Mouse (Mus musculus) megakaryocyte, embryonic 14.5 days (primary cell): ENCODE measurements around the gene Xirp1.

ENCODE experiments used
- FLI1 ChIP-seq: IDR thresholded peaks from 2 replicates; pipeline ENCODE4 v1.6.1; 2012; ENCODE audit warnings: low read length, inconsistent platforms, mixed read lengths
- GATA1 ChIP-seq: IDR thresholded peaks from 3 replicates; pipeline ENCODE4 v1.6.1; 2012; ENCODE audit warnings: mixed read lengths, low read length, inconsistent platforms, borderline replicate concordance

GRCm38 (mm10) chr9:119970221-119970620 lies 53.2 kb downstream of the Xirp1 start:
- TF ChIP-seq GATA1 (no peak), FLI1 (no peak)
